Mouse (Mus musculus) thymus, postnatal 14 days (tissue): ENCODE measurements around the gene Slc6a5.

Experiments used
- DNase-seq: peaks from one replicate; pipeline ENCODE4 v3.0.0; 2021

The Slc6a5 gene

GRCm38 (mm10) chr7:49985947-49986346, 76.0 kb downstream of the Slc6a5 start:
- DNase-seq, result no peak

DNA sequence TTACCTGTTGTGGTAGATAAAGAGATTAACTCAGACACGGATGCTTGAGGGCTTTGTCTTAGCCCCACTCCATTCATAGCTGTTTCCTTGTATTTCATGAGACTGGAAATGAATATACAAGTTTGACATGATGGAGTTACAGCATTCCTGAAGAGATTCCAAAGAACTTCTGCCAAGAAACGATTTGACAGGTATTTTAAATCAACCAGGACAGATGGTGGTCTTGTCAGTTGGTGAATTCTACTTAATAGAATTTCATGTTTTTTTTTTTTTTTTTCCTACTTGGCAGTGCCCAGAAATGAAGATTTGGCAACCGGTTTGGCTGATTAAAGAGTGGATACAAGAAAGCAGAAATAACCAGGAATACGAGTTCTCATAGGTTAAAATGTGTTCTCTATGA, 89.4 kb downstream of the Slc6a5 start:
- DNase-seq, result no peak

GRCm38 (mm10) chr7:50005268-50005667, 95.3 kb downstream of the Slc6a5 start:
- no peak for DNase-seq
